Mouse (Mus musculus) cerebellum, postnatal 36 days (tissue): ENCODE results near the gene Syn3.

Experiments used
- DNase-seq, 2 experiments: peaks; one replicate each; pipeline ENCODE4 v3.0.0; 2021 to 2022; ENCODE audit warnings: mixed read lengths in 2 of 2

Gene Syn3

DNA sequence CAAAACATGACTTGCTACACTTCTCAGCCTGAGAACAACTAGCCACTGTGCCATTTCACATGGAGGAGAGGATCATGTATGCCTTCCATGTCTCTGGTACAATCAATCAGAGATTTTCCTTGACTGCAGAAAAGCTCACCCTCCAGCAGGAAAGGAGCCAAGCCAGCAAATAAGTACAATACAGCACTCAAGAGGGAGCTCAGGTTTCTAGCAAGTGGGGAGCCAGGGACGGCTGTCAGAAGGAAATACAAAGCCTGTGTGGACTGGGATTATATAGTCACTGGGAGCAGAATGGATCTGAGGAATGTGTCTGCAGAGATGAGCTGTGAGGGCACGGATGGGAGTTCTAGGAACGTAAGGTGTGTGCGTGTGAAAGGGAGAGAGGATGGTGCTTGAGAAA is 304.0 kb downstream of the Syn3 start:
- DNase-seq = no peak

DNA sequence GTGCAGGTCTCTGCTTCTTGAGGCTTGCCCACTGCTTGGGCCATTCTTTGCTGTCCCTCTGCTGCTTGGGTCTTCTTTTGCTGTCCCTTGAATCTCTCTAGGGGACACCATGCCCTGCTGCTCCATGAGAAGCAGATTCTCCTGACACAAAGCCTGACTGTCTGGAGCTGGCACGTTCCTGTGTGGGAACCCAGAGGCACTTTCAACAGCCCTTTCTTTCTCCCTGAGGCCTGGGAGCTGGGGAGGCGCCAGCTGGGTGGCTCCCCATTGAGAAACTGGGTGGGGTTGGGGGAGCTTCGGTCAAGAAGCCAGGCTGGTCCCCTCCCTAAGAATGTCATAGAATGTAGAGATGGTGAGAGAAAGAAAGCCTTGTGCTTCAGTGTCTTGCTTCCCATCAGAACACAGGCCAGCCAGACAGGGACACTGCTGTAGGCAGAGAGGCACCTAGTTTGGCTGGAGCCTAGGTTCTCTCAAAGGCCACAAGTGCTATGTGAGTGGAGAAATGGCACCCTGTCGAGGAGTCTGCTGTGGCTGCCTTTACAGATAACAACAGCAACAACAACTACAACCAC is 304.7 kb downstream of the Syn3 start:
- no peak for DNase-seq

DNA sequence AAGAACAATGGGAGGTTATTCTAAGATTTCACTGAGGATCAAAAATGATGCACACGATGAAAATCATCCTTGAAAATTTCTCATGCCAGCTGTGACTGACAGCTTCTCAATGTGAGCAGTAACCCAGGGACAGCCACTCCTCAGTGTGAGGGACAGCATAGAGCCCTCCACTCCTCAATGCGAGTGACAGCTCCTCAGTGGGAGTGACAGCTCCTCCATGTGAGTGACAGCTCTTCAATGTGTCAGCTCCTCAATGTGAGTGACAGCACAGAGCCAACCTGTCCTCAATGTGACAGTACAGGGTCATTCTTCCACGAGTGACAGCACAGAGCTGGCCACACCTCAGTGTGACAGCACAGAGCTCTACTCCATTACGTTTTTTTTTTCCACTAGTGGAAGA is 310.1 kb downstream of the Syn3 start:
- no peak for DNase-seq

DNA sequence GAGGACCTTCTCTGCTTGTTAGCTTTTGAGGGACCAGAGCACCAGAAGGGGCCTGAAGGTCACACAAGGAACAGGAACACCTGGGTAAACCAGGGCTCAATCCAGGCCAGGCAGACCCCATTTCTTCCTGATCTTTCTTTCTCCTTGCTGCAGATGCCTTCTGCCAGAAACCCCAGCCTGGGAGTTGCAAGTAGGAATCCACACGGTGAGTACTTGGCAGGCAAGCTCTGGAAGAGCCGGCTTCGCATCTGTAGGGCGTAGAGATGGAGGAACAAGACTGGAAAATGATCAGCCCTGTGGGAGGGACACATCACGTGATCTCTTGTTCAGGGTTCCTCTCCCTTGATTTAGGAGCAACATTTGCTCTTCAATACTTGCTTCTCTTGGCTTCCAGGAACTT is 310.8 kb downstream of the Syn3 start:
- DNase-seq = no peak

DNA sequence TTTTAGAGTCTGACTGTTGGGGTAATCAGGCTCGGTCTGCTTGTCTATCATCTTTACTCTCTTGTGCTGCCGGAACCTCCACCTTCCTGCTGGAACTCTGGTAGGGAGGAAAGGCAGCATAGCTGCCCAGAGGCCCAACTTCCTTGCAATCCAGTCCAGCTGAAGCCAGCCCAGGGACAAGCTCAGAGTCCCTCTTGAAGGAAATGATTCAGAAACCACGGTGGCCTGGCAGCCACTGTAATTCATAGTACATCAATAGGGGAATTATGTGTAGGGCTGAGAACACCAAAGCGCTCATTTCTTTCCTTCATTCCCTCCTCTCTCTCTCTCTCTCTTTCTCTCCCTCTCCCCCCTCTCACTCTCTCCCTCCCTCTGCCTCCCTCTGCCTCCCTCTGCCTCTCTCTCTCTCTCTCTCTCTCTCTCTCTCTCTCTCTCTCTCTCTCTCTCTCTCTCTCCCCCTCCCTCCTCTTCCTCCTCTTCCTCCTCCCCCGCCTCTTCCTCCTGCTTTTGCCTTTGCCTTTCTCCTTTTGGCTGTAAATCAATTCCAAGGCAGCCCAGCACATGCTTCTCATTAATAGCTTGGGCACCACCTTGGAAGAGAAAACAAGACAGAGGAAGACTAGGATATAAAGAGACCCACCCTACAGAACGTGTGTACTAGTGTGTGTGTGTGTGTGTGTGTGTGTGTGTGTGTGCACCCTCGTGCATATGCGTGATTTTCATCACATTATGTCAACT is 315.4 kb downstream of the Syn3 start:
- no peak for DNase-seq

DNA sequence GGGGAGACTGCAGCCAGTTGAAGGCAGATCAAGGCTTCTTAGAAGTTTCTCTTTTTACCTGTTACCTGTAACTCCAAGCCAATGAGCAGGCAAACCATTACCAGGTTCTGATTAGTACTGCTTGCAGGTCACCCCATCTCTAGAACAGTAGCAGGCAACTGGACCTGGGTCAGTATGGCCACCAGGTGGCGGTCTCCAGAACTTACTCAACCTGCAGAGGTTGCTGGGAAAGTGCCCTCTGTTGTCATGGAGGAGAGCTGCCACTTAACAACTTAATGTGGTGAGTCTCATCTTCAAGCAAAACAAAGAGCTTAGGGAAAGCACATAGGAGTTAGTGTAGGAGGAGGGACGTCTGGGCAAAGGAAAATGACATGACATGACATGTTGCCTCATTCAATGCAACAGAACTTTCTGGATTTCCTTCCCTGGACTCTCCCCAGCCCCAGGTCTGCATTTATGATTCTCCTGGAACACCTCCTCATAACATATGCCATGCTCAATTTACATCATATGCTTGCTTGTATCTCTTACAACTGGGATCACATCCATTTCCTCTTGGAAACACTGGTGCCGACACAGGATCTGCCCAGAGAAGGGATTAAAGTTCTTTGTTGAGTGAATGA is 316.4 kb downstream of the Syn3 start:
- DNase-seq = peak; percentile 69

DNA sequence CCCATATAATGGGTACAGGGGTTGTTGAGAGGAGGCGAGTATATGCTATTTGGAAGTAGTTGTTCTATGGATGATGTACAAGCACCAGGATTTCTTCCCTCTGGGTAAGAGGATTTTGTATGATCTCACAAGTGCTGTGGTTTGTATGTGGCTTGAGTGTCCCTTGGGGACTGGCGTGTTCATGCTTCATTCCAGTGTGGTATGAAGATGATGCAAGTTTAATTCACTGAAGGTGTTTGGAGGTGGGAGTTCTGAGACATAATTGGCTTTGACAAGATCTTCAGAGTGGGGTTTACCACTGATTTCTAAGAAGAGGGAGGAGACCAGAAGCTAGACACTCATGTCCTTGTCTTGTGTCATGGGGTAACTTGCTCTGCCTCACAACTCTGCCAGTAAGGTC is 322.3 kb downstream of the Syn3 start:
- DNase-seq = no peak

DNA sequence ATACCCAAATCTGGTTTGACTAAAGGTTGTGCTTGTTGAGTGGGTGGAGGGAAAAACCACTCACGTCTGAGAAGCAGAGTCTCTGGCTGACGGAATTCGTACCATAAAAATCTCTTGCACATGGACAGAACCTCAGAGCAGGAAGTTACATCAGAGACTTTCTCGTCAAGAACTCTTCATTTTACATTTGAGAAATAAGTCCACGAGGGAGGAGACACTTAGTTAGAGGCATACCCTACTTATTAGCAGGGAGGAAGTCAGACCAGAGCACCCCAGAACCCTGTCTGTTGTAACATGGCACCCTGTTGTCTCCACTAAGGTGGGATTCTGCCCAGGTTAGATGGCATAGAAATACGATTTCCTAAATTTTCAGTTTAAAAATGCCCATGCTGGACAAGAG is 324.7 kb downstream of the Syn3 start:
- no peak for DNase-seq

DNA sequence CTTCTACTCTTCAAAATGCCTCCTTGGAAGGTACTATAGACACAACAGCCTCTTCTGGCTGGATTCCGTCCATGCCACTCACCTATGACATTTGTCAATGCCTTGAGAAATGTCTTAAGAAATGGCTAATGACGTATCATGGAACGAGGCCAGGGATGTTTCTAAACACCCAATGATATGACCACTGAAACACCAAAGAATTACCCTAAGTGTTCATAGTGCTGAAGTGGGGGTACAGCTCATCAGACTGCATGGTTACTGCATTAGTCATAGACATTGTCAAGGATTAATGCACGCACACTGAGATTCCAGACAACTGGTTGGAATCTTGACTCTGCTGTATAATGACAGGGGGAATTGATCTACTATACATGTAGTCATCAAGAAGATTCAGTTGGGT is 325.4 kb downstream of the Syn3 start:
- no peak for DNase-seq

DNA sequence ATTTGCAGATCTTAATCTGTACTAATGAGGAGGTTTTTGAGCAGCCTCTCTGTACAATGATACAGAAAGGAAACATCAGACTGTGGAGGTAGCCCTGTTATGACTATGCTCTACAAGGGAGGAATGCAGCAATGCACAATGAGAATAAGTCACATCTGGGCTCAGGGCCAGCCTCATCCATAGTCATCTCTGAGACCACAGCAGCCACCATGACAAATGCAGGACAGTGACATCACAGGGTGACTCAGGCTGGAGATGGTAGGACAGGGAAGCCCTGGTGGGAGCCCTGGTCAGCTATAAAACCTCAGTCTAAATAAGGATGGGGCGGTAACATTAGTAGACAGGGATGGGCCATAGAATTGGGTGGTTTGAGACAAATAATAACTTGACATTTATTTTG is 327.4 kb downstream of the Syn3 start:
- no peak for DNase-seq

DNA sequence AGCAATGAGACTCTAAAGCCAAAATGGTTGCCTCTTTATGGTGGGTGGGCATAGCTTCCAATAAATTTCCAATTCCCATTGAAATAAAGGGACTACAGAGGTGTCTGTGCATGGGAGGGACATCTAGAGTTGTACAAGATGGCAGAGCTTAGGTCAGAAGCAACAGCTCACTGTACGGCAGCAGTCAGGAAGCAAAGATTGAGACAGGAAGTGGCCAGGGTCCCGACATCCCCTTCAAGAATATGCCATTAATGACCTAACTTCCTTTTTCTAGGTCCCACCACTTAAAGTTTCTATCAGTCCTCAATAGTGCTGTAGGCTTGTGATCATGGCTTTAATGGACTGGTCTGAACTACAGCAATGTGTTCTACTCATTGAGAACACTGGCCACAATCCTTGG is 330.6 kb downstream of the Syn3 start:
- no peak for DNase-seq

DNA sequence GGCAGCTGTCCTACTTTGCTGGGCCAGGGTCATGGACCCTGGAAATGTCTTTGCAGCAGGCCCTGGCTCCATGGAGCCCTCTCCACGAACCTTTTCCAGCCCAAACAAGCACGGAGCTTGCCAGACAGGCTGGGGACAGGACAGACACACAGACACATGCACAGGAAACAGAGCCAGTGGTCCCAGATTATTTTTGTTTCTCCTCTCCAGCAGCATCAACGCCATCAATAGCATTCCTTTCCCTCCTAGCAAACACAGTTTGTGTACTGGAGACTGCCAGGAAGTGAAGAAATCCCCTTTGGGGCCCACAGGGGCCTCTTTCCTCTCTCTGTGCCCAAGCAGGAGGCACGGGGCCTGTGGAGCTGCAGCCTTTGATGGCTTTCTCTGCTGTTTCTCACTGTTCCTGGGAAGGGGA is 331.8 kb downstream of the Syn3 start:
- peak in 1 of 2 experiments; percentile 6 for DNase-seq

DNA sequence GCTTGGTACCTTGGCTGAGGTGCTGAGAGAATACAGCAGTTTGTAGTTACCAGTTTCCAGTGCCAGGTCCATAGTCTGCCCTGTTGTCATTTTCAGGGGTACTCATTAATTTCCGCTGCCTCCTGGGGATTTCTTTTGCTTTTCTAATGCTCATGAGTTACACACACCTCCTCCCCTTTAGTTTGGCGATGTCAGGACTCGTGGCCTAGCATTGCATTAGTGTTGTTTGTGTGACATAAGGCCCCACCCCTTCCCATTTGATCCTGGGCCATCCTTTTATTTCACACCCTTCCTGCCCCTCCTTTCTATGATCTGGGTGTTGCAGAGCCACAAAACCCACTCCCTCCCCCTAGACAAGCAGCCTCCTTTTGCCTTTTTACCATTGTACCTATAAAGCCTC is 334.6 kb downstream of the Syn3 start:
- DNase-seq = no peak

DNA sequence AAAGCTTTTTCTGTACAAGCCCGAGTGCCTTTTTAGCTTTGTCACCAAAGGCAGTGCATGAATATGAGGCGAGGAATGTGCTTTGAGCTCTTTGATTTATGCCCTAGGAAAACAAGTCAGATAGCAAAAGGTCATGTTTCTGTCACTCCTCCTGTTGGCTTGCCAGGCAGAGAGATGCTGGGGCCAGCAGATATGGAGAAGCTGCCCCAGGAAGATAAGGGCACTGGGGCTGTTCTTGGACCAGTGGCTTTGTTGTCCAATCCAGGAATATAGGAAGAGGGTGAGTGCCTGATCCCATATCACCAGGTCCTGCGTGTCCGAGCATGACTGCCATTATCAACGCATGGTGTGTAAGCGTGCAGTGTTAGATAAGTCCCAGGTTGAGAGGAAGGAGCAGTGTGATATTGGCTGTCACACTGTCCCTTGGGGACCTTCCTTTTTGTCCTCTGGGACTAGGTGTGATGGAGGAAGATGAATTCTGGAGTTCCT is 336.9 kb downstream of the Syn3 start:
- DNase-seq = no peak

DNA sequence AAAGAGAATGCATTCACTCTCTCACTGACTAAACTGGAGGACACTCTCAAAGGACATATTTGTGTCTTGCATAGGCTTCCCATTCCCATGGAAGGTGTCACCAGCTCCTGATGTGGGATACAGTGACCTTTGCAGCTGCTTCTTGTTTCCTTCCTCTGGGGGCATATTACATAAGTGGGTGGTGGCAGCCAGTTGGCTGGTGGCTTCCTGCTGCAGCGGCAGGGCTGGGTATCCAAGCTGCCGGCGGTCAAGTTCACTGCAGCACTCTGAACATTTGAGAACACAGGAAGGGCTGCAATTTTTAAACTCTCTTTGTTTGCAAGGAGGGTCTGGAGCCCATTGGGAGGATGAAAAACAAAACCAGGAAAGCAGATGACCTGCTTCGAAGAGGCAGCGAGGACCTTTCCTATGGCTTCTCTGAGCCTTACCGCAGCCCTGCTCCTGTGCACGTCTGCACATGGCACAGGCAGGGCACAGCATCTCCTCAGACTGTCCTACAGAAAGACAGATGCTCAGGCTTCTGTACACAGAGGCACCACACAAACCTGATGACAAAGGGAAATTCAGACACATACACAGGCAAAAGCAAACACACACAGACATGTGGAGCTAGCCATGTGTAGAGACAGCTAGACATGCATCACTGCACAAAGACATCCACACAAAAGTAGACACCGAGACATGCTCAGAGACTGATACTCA is 340.3 kb downstream of the Syn3 start:
- DNase-seq = no peak

DNA sequence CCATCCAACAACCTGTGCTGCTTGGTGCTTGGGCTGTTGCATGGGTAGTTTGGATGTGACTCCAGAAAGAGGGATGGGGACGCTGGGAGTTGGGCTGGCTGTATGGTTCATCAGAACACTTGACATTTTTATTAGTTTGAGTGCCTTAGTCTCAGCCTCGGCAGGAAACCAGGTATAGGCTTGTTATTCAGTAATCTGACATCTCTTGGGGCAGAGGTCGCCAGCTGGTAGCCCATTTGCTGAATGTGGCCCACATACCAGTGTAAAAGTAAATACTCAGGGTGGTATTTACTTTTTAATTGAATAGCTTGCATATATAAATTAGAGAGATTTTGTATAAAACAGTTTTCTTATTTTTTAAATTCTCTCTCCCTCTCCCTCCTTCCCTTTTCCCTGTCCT is 343.4 kb downstream of the Syn3 start:
- DNase-seq = no peak

DNA sequence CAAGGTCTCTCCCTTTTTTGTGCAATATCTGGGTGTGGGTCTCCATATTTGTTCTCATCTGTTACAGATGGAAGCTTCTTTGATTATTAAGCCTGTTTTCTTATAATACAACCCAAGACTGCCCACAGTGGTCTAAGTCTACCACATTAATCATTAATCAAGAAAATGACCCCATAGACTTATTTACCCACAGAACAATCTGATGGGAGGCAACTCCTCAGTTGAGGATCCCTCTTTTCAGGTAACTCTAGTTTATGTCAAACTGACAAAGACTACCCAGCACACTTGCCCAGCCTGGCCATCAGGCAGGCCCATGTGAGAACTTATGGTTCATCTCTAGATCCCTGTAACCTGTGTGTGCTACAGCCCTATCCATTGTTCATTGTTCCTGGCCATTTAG is 345.5 kb downstream of the Syn3 start:
- DNase-seq = no peak

DNA sequence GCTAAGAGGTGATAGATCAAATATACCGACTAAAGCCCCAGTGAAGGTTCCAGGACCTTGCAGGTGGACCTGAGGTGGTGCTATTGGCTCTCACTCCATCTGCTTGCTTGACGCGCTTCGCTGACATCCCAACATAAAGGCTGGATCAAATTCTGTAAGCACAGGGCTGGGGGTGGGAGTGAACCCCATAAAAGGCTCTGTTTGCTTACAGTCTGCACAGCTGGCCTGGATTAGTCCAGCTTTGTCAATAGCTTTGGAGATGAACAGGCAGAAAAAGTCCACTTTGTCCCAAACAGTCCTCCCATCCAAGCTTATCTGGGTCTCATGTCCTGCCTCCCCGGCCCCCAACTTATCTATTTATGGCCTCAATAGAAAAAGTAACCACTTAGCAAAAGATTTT is 347.3 kb downstream of the Syn3 start:
- DNase-seq = no peak

DNA sequence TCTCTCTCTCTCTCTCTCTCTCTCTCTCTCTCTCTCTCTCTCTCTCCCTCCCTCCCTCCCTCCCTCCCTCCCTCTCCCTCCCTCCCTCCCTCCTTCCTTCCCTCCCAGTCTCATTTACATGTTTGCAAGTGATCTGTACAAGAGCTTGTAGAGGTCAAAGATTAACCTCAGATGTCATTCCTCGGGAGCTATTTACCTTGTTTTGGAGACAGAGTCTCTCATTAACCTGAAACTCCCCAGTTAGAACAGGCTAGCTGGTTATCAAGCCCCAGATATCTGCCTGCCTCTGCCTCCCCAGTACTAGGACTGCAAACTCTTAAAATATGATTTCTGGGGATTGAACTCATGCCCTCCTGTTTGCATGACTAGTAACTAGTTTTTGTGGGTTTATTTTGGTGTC is 348.6 kb downstream of the Syn3 start:
- no peak for DNase-seq

DNA sequence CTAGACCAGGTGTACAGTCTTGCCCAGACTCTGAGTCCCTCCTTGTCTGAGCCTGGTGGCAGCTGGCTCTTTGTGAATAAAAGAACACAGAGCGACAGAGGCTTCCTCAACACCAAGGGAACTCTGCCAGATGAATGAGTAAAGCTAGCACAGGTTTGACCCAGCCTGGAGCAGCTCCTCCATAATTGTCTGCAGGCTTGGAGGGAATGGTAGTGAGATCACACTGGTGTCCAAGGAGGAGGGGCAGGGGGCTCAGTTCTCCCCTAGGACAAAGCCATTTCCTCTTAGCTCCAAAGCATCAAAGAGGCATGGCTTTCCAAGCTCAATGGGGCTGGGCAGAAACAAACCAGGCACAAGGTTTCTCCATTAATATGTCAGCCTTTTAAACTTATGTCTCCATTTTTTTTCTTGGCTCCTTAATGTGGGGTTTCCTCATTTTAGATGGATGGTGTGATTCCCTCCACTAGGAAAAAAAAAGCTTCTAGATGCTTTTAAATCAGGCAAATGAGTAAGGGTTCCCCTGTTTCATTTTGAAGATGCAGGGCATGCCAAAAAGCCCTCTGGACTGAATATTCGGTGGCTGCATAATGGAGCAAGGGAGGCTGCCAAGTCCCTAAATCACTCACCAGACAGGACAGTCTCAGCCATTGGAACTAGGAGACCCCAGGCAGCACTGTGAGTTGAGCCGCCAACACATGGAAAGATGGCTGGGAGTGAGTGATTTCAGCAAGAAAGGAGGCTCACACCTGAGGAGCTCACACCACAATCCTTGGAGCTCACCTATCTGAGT is 349.5 kb downstream of the Syn3 start:
- no peak for DNase-seq

DNA sequence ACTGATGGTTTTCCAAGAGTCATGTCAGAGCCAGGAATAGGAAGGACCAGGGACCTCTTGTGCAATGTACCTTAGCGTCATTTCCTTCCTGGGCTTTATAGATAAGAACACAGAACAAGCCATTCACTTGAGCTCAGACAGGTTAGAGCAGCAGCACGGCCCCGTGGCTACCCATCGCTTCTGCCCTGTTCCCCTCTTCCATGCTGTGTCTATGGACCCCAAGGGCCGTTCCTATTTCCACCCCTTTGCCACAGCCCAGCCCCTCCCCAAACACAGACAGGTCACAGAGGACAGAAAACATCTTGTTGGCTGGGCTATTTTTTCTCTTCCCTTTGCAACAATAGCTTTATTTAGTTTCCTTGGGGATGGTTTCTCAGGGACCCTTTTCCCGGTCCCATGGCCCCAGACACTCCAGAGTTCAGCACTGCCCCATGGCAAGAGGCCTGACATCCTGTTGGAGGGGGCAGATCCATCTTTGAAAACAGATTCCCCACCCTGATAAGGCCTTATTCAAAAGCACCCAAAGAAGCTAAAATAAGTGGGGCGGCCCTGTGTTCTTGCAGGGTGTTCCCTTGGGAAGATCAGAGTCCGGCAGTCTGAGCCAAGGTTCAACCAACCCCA is 359.5 kb downstream of the Syn3 start:
- DNase-seq = no peak

DNA sequence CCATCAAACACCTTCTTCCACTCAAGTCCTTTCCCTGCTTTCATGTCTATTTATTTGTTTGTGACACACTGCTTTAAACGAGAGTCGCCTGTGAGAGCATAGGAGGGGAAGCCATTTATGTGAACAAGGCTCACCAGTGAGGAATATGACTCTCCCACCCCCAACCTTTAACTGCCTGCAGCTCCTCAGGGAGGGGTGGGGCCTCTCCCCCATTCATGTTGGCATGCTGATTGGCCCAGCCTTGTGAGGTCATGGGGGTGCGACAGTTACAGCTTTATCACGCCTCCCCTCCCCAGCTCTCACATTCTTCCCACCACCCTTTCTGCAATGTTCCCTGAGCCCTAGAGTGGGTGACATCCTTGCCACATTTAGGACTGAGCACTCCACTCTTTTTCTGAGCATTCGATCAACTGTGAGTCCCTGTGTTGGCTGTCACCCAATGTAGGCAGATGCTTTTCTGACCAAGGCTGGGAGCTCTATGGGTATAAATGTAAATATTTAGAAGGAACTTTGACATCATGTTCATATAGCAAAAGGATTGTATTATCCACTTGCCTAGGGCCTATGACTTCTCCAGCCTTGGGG is 361.0 kb downstream of the Syn3 start:
- DNase-seq = no peak
